Mouse (Mus musculus): ENCODE data around the gene Smcr8. TPM values are rescaled to one million over a fixed set of nuclear protein-coding genes. Genes with fewer than 3 reads are reported as not detected.
A peak's percentile ranks its signal among the peaks of the same experiment; 100 is the strongest.
"Not testable (repeated sequence)": the region's sequence is repeated elsewhere in the genome, so short reads cannot be mapped to it uniquely, and the experiment has no call there.

Smcr8 gene
- total RNA-seq, 2 experiments from 2014 or later = 11.2 to 16.7 TPM

GRCm38 (mm10) chr11:60776107-60776828, 1.1 kb upstream of the Smcr8 start:
- intact Hi-C loops (cut with DNase I; ENCODE audit: low total_unique reads) = loop anchor here (5.0 kb wide), 1 partner anchor 34 kb away; no protein-coding TSS in a partner anchor

GRCm38 (mm10) chr11:60777801-60778370, 562 bp downstream of the Smcr8 start:
- intact Hi-C loops (cut with DNase I; ENCODE audit: low total_unique reads) = loop anchor here (5.0 kb wide), 1 partner anchor 36 kb away; no protein-coding TSS in a partner anchor
- DNase-seq = no peak

More at GRCm38 (mm10) chr11:60776107-60776828, 1.1 kb upstream of the Smcr8 start:
- no peak for DNase-seq

- DNase-seq = no peak
- intact Hi-C loops (cut with DNase I; ENCODE audit: low total_unique reads) = loop anchor here (5.0 kb wide), 1 partner anchor 37 kb away; no protein-coding TSS in a partner anchor
Observed at GRCm38 (mm10) chr11:60779673-60780189, 2.4 kb downstream of the Smcr8 start.

- DNase-seq = no peak
- intact Hi-C loops (cut with DNase I; ENCODE audit: low total_unique reads) = no loop called here
Observed at GRCm38 (mm10) chr11:60784179-60784922, 7.0 kb downstream of the Smcr8 start.

GRCm38 (mm10) chr11:60787595-60787994, 10.3 kb downstream of the Smcr8 start:
- peak; percentile 41 for DNase-seq
- intact Hi-C loops (cut with DNase I; ENCODE audit: low total_unique reads) = no loop called here

GRCm38 (mm10) chr11:60790472-60790871, 13.1 kb downstream of the Smcr8 start:
- no peak for DNase-seq
- intact Hi-C loops (cut with DNase I; ENCODE audit: low total_unique reads) = no loop called here

- intact Hi-C loops (cut with DNase I; ENCODE audit: low total_unique reads) = no loop called here
- DNase-seq = no peak
Observed at GRCm38 (mm10) chr11:60796342-60796741, 19.0 kb downstream of the Smcr8 start.

- intact Hi-C loops (cut with DNase I; ENCODE audit: low total_unique reads) = no loop called here
- DNase-seq = no peak
Observed at GRCm38 (mm10) chr11:60799977-60800376, 22.7 kb downstream of the Smcr8 start.

- no peak for DNase-seq
- intact Hi-C loops (cut with DNase I; ENCODE audit: low total_unique reads) = no loop called here
Observed at GRCm38 (mm10) chr11:60800892-60801291, 23.6 kb downstream of the Smcr8 start.

- intact Hi-C loops (cut with DNase I; ENCODE audit: low total_unique reads) = no loop called here
- peak; percentile 57 for DNase-seq
Observed at GRCm38 (mm10) chr11:60808286-60809070, 31.2 kb downstream of the Smcr8 start.

GRCm38 (mm10) chr11:60809546-60809945, 32.2 kb downstream of the Smcr8 start:
- intact Hi-C loops (cut with DNase I; ENCODE audit: low total_unique reads) = no loop called here
- DNase-seq = no peak

GRCm38 (mm10) chr11:60810046-60810965, 33.0 kb downstream of the Smcr8 start:
- intact Hi-C loops (cut with DNase I; ENCODE audit: low total_unique reads) = no loop called here
- no peak for DNase-seq

GRCm38 (mm10) chr11:60811054-60811460, 33.7 kb downstream of the Smcr8 start:
- intact Hi-C loops (cut with DNase I; ENCODE audit: low total_unique reads) = no loop called here
- DNase-seq = peak; percentile 96

- DNase-seq; intact Hi-C loops (cut with DNase I; ENCODE audit: low total_unique reads): not testable (repeated sequence)
Observed at GRCm38 (mm10) chr11:60811618-60812017, 34.3 kb downstream of the Smcr8 start, which contains the start of gene Shmt1. Gene Shmt1, minus strand, starts transcription at chr11:60811718.

GRCm38 (mm10) chr11:60816398-60816797, 39.1 kb downstream of the Smcr8 start:
- intact Hi-C loops (cut with DNase I; ENCODE audit: low total_unique reads) = no loop called here

GRCm38 (mm10) chr11:60823771-60824170, 46.4 kb downstream of the Smcr8 start:
- intact Hi-C loops (cut with DNase I; ENCODE audit: low total_unique reads) = loop anchor here (10.0 kb wide), 1 partner anchor 129 kb away; the partner anchor contains the start of gene Llgl1
- DNase-seq = no peak

More at GRCm38 (mm10) chr11:60816398-60816797, 39.1 kb downstream of the Smcr8 start:
- DNase-seq = no peak

- intact Hi-C loops (cut with DNase I; ENCODE audit: low total_unique reads) = loop anchor here (10.0 kb wide), 1 partner anchor 130 kb away; the partner anchor contains the start of gene Llgl1
- DNase-seq = no peak
Observed at GRCm38 (mm10) chr11:60825191-60825590, 47.9 kb downstream of the Smcr8 start.

- intact Hi-C loops (cut with DNase I; ENCODE audit: low total_unique reads) = loop anchor here (10.0 kb wide), 1 partner anchor 132 kb away; the partner anchor contains the start of gene Llgl1
- DNase-seq = no peak
Observed at GRCm38 (mm10) chr11:60826700-60827099, 49.4 kb downstream of the Smcr8 start.

All from gastrocnemius, postnatal 14 days (tissue).